Mouse (Mus musculus): ENCODE results near the gene Rmnd1. TPM values are rescaled to one million over a fixed set of nuclear protein-coding genes. Genes with fewer than 3 reads are reported as not detected.

Rmnd1 gene
- total RNA-seq, 2 experiments from 2014 or later, result 24.0 to 27.4 TPM

DNA sequence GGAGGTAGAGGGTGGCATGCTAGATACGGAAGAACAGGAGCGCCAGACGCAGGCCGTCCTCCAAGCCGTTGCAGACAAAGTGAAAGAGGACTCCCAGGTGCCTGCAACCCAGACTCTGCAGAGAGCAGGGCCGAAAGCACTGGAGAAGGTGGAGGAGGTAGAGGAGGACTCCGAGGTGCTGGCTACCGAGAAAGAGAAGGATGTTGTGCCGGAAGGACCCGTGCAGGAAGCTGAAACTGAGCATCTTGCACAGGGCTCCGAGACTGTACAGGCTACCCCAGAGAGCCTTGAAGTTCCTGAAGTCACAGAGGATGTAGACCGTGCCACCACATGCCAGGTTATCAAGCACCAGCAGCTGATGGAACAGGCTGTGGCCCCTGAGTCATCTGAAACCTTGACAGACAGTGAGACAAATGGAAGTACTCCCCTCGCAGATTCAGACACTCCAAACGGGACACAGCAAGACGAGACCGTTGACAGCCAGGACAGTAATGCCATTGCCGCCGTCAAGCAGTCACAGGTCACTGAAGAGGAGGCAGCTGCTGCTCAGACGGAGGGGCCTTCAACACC lies 76.2 kb downstream of the Rmnd1 start:
- no peak for DNase-seq (ENCODE audit: low spot score in 2 of 2)

DNA sequence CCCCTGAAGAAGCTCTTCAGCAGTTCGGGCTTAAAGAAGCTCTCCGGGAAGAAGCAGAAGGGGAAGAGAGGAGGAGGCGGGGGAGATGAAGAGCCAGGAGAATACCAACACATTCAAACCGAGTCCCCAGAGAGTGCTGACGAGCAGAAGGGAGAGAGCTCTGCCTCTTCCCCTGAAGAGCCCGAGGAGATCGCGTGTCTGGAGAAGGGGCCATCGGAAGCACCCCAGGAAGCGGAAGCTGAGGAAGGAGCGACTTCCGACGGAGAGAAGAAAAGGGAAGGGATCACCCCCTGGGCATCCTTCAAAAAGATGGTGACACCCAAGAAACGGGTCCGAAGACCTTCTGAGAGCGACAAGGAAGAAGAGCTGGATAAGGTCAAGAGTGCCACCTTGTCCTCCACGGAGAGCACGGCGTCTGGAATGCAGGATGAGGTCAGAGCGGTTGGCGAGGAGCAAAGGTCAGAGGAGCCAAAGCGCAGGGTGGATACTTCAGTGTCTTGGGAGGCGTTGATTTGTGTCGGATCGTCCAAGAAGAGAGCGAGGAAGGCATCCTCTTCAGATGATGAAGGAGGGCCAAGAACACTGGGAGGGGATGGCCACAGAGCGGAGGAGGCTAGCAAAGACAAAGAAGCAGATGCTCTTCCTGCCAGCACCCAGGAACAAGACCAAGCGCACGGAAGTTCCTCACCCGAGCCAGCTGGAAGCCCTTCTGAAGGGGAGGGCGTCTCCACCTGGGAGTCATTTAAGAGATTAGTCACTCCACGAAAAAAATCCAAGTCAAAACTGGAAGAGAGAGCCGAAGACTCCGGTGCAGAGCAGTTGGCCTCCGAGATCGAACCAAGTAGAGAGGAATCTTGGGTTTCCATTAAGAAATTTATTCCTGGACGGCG lies 77.6 kb downstream of the Rmnd1 start:
- no peak for DNase-seq (ENCODE audit: low spot score in 2 of 2)

Other genes with a start within 250 kb of the Rmnd1 start
- 10 to 100 TPM; 15.9 to 17.1 TPM for gene Akap12, start 166.0 kb downstream of the Rmnd1 start, total RNA-seq (2021)
- 10 to 100 TPM in 1 of 2 experiments, 1 to 10 TPM in 1; 9.9 to 10.6 TPM for gene Zbtb2, start 44.3 kb downstream of the Rmnd1 start, total RNA-seq (2021)
- gene Armt1, start 79 bp upstream of the Rmnd1 start, total RNA-seq (2021), result 10 to 100 TPM; 13.5 to 15.6 TPM
- under 1 TPM; 0.69 to 0.71 TPM for gene Ccdc170, start 50.1 kb upstream of the Rmnd1 start, total RNA-seq (2021)
- 1 to 10 TPM; 1.3 to 1.4 TPM for gene Esr1, start 179.2 kb upstream of the Rmnd1 start, total RNA-seq (2021)